Mouse (Mus musculus): ENCODE measurements around the gene Tead1. TPM values are rescaled to one million over a fixed set of nuclear protein-coding genes. Genes with fewer than 3 reads are reported as not detected.

The Tead1 gene
- total and polyA plus RNA-seq, 3 experiments: 39.5 to 195 (median 169) TPM

DNA sequence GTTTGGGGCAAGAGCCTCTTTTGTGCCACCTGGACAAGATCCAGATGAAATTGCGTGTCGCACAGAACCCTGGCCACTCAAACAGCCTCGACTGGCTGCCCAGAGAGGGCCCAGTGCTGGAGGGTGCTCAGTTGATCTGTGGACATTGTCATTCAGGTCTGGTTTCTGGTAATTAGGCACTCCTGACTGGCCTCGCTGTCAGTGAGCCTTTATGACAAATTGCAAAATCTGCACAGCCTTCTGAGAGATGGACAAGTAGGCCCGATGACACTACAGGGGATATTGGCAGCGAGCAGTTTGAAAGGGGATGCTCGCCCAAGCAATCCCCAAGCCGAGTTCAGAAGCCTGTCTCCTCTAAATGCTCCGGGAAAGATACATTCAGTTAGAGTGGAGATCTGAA, 157.0 kb downstream of the Tead1 start:
- Histone ChIP-seq H3K27me3 (ENCODE audit: control insufficient read depth, insufficient read depth, low read length) (no peaks in the 10 kb centered on the region), H3K79me2 (replicated peaks; ENCODE audit: control insufficient read depth, insufficient read depth, low read length) (no peaks in the 10 kb centered on the region; the same call in none of the 2 replicates), H3K27ac (no peak overlapping the region), H3K4me3 (no peak overlapping the region), H3K4me1 (ENCODE audit: control insufficient read depth, insufficient read depth, low read length) (no peaks in the 10 kb centered on the region; the same call in 1 of the 2 replicates), H3K9ac (ENCODE audit: low read depth, low read length) (no peak overlapping the region), H3K36me3 (ENCODE audit: control insufficient read depth, insufficient read depth, low read length) (no peaks in the 10 kb centered on the region)
- no peak for DNase-seq
- 92% methylated on average over 9 of the region's 9 CpGs for WGBS
- TF ChIP-seq POLR2A (IDR thresholded peaks at IDR 0.05; ENCODE audit: insufficient read depth, low read depth, low read length): no peak
- no peak for TF ChIP-seq EP300 (IDR thresholded peaks at IDR 0.05; ENCODE audit: insufficient read depth, low read depth, low read length)
- no peak for TF ChIP-seq CTCF (IDR thresholded peaks at IDR 0.05)
- intact Hi-C loops (cut with DNase I): no loop called here

DNA sequence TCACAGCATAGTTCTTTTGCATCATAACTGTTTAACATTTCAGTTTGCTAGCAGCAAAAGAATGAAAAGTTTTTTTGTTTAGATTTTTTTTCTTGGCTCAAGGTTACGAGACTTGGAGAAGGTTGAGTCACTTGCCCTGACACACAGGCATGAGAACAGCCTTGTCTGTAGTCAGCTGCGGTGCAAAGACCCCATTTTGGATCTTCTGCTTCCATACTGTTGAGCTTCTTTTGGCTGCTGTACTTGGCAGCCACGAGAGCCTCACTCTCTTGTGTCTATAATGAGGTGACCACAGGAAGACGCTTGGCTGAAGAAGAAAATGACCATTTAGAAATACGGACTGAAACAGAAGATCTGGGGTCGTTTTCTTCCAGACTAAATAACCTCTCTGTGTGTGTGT, 159.0 kb downstream of the Tead1 start:
- intact Hi-C loops (cut with DNase I): no loop called here
- 69% methylated on average over 6 of the region's 6 CpGs for WGBS

DNA sequence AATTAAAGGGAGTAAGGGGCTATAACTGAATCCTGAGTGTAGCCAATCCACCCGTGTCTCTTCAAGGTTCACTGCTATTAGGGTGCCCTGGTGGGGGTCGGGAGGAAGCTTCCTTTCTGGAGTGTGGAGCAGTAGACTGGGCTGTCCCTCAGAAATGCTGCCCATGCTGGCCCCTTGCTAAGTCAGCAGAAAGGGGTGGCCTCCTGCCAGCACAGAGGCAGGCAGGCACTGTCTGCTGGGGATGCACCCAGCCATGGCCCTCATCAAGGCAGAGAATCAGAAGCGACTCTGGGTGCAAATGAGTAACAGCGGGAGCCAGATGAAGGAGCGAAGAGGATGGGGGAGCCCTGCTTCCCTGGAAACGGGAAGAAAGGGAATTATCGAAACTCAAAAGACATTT, 161.2 kb downstream of the Tead1 start:
- H3K27ac ChIP-seq: no peak overlapping the region
- DNase-seq: no peak
- no peak overlapping the region for H3K4me3 ChIP-seq
- H3K9ac ChIP-seq (ENCODE audit: low read depth, low read length): no peak overlapping the region
- no peaks in the 10 kb centered on the region for H3K27me3 ChIP-seq (ENCODE audit: control insufficient read depth, insufficient read depth, low read length)
- WGBS: 73% methylated on average over 7 of the region's 7 CpGs
- intact Hi-C loops (cut with DNase I): no loop called here
- no peaks in the 10 kb centered on the region for H3K36me3 ChIP-seq (ENCODE audit: control insufficient read depth, insufficient read depth, low read length)
- no peak for TF ChIP-seq POLR2A (IDR thresholded peaks at IDR 0.05; ENCODE audit: insufficient read depth, low read depth, low read length)
- TF ChIP-seq EP300 (IDR thresholded peaks at IDR 0.05; ENCODE audit: insufficient read depth, low read depth, low read length): no peak
- TF ChIP-seq CTCF (IDR thresholded peaks at IDR 0.05): no peak
- no peaks in the 10 kb centered on the region for H3K4me1 ChIP-seq (ENCODE audit: control insufficient read depth, insufficient read depth, low read length)
- H3K79me2 ChIP-seq (replicated peaks; ENCODE audit: control insufficient read depth, insufficient read depth, low read length): no peaks in the 10 kb centered on the region; the same call in 1 of the 2 replicates

More for the DNA sequence above, 159.0 kb downstream of the Tead1 start:
- Histone ChIP-seq H3K4me3 (no peak overlapping the region), H3K4me1 (ENCODE audit: control insufficient read depth, insufficient read depth, low read length) (no peaks in the 10 kb centered on the region; the same call in 1 of the 2 replicates), H3K27ac (no peak overlapping the region), H3K9ac (ENCODE audit: low read depth, low read length) (no peak overlapping the region), H3K27me3 (ENCODE audit: control insufficient read depth, insufficient read depth, low read length) (no peaks in the 10 kb centered on the region), H3K79me2 (replicated peaks; ENCODE audit: control insufficient read depth, insufficient read depth, low read length) (no peaks in the 10 kb centered on the region; the same call in 1 of the 2 replicates), H3K36me3 (ENCODE audit: control insufficient read depth, insufficient read depth, low read length) (no peaks in the 10 kb centered on the region)
- no peak for DNase-seq
- TF ChIP-seq CTCF (IDR thresholded peaks at IDR 0.05) (no peak), POLR2A (IDR thresholded peaks at IDR 0.05; ENCODE audit: insufficient read depth, low read depth, low read length) (no peak), EP300 (IDR thresholded peaks at IDR 0.05; ENCODE audit: insufficient read depth, low read depth, low read length) (no peak)

DNA sequence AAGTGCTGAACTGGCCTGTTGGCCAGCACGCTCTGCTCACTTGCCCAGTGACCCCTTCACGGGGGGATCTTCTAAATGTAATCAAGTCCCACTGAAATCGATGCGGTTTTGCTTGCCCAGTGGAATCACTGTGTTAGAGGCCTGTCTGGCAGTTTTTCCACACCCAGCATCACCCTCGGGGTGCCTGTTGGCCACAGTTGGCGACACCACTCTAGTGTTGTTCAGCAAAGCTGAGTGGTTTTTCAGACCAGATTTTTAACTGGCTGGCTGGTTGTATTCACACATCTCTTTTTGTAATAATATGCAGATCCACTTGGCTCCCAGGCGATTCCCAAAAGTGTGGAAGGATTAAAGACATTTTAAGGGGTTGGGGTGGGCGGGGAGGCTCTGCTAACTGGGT, 161.8 kb downstream of the Tead1 start:
- H3K79me2 ChIP-seq (replicated peaks; ENCODE audit: control insufficient read depth, insufficient read depth, low read length): no peaks in the 10 kb centered on the region; the same call in 1 of the 2 replicates
- TF ChIP-seq EP300 (IDR thresholded peaks at IDR 0.05; ENCODE audit: insufficient read depth, low read depth, low read length) (no peak), POLR2A (IDR thresholded peaks at IDR 0.05; ENCODE audit: insufficient read depth, low read depth, low read length) (no peak), CTCF (IDR thresholded peaks at IDR 0.05) (no peak)
- no peaks in the 10 kb centered on the region for H3K27me3 ChIP-seq (ENCODE audit: control insufficient read depth, insufficient read depth, low read length)
- H3K27ac ChIP-seq: no peak overlapping the region
- WGBS: 73% methylated on average over 8 of the region's 8 CpGs
- no peak for DNase-seq
- no peaks in the 10 kb centered on the region for H3K36me3 ChIP-seq (ENCODE audit: control insufficient read depth, insufficient read depth, low read length)
- H3K9ac ChIP-seq (ENCODE audit: low read depth, low read length): no peak overlapping the region
- no peaks in the 10 kb centered on the region for H3K4me1 ChIP-seq (ENCODE audit: control insufficient read depth, insufficient read depth, low read length)
- intact Hi-C loops (cut with DNase I): no loop called here
- H3K4me3 ChIP-seq: no peak overlapping the region

DNA sequence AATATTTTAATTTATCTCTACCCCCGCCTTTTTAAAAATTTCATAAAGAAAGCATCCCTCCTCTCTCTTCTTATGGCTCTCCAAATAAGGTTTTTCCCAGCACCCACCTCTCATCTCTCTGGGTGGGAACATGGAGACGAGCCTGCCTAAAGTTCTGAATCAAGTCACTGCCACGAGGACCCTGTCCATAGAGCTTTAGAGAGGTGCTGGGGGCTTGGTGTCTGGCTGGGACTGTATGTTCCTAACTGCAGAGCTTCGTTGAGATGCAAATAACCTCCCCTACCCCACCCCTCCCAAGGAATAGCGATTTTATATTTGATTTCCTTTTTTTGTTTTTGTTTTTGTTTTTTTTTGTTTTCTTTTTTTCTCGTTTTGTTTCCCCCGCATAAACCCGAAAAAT, 162.4 kb downstream of the Tead1 start:
- no peaks in the 10 kb centered on the region; the same call in 1 of the 2 replicates for H3K79me2 ChIP-seq (replicated peaks; ENCODE audit: control insufficient read depth, insufficient read depth, low read length)
- no peaks in the 10 kb centered on the region for H3K4me1 ChIP-seq (ENCODE audit: control insufficient read depth, insufficient read depth, low read length)
- TF ChIP-seq POLR2A (IDR thresholded peaks at IDR 0.05; ENCODE audit: insufficient read depth, low read depth, low read length) (no peak), EP300 (IDR thresholded peaks at IDR 0.05; ENCODE audit: insufficient read depth, low read depth, low read length) (no peak), CTCF (IDR thresholded peaks at IDR 0.05) (no peak)
- H3K27ac ChIP-seq: no peak overlapping the region
- intact Hi-C loops (cut with DNase I): no loop called here
- no peak overlapping the region for H3K9ac ChIP-seq (ENCODE audit: low read depth, low read length)
- 0 out of 2 replicates have a peak overlapping the region, but pooled peaks have one; percentile 11 for H3K4me3 ChIP-seq
- no peaks in the 10 kb centered on the region for H3K27me3 ChIP-seq (ENCODE audit: control insufficient read depth, insufficient read depth, low read length)
- no peak for DNase-seq
- H3K36me3 ChIP-seq (ENCODE audit: control insufficient read depth, insufficient read depth, low read length): no peaks in the 10 kb centered on the region
- 48% methylated on average over 8 of the region's 8 CpGs for WGBS

DNA sequence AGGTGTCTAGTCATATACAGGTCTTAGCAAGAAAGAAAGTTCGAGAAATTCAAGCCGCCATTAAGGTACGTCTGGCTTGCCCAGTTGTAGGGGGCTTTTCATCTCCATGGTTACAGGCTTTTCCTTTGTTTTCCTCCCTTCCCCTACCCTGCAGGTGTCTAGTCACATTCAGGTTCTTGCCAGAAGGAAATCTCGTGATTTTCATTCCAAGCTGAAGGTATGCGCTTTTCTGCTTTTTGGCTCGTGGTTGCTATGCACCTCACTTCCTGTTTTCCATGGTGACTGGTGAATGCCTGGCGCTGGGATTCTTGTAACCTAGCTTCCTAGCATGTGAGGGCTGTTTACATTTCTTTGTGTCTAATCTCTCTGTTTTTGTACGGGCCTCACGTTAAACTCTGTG, 162.8 kb downstream of the Tead1 start:
- H3K9ac ChIP-seq (ENCODE audit: low read depth, low read length): no peak overlapping the region
- H3K36me3 ChIP-seq (ENCODE audit: control insufficient read depth, insufficient read depth, low read length): no peaks in the 10 kb centered on the region
- WGBS: 37% methylated on average over 9 of the region's 9 CpGs
- 0 out of 2 replicates have a peak overlapping the region, but pooled peaks have one; percentile 11 for H3K4me3 ChIP-seq
- H3K4me1 ChIP-seq (ENCODE audit: control insufficient read depth, insufficient read depth, low read length): no peaks in the 10 kb centered on the region
- no peaks in the 10 kb centered on the region; the same call in 1 of the 2 replicates for H3K79me2 ChIP-seq (replicated peaks; ENCODE audit: control insufficient read depth, insufficient read depth, low read length)
- no peak for TF ChIP-seq POLR2A (IDR thresholded peaks at IDR 0.05; ENCODE audit: insufficient read depth, low read depth, low read length)
- TF ChIP-seq CTCF (IDR thresholded peaks at IDR 0.05): no peak
- TF ChIP-seq EP300 (IDR thresholded peaks at IDR 0.05; ENCODE audit: insufficient read depth, low read depth, low read length): no peak
- no peak overlapping the region for H3K27ac ChIP-seq
- intact Hi-C loops (cut with DNase I): no loop called here
- no peak for DNase-seq
- H3K27me3 ChIP-seq (ENCODE audit: control insufficient read depth, insufficient read depth, low read length): no peaks in the 10 kb centered on the region

Measured in heart, adult 2 months (tissue).